Mouse (Mus musculus) stomach, embryonic 16.5 days (tissue): ENCODE data around the gene Olfr1232. TPM values are rescaled to one million over a fixed set of nuclear protein-coding genes. Genes with fewer than 3 reads are reported as not detected.

Source experiments
- ATAC-seq: fragments of 200-750 bp; cut with Nextera tagmentation; 2 replicates; pipeline ENCODE4 v1.8.0; 2017; ENCODE audit warnings: moderate number of reproducible peaks, moderate TSS enrichment; ENCODE audit not compliant: insufficient read depth, low FRiP score
- H3K27ac ChIP-seq: fragments of 300-500 bp; sonication (generic); 2 replicates; pipeline ENCODE4 v1.5.1; 2014; ENCODE audit warnings: low read length
- H3K27me3 ChIP-seq: fragments of 300-500 bp; sonication (generic); 2 replicates; pipeline ENCODE4 v1.6.1; 2014; ENCODE audit warnings: low read length, control low read depth, mixed read lengths; ENCODE audit not compliant: control insufficient read depth, insufficient read depth
- H3K36me3 ChIP-seq: fragments of 300-500 bp; sonication (generic); 2 replicates; pipeline ENCODE4 v1.6.1; 2014; ENCODE audit warnings: low read length; ENCODE audit not compliant: control insufficient read depth, insufficient read depth
- H3K4me1 ChIP-seq: fragments of 300-500 bp; sonication (generic); 2 replicates; pipeline ENCODE4 v1.6.1; 2014; ENCODE audit warnings: low read length, control low read depth, mixed read lengths; ENCODE audit not compliant: control insufficient read depth, insufficient read depth
- H3K4me2 ChIP-seq: fragments of 300-500 bp; sonication (generic); 2 replicates; pipeline ENCODE4 v1.6.1; 2014; ENCODE audit warnings: low read depth, low read length, mixed read lengths
- H3K4me3 ChIP-seq: fragments of 300-500 bp; sonication (generic); replicated peaks from 2 replicates; pipeline ENCODE4 v1.5.1; 2014; ENCODE audit warnings: mild to moderate bottlenecking, low read length
- H3K9ac ChIP-seq: fragments of 300-500 bp; sonication (generic); 2 replicates; pipeline ENCODE4 v1.6.1; 2014; ENCODE audit warnings: low read length
- H3K9me3 ChIP-seq: fragments of 300-500 bp; sonication (generic); replicated peaks from 2 replicates; pipeline ENCODE4 v1.6.1; 2016; ENCODE audit warnings: low read length, control low read depth; ENCODE audit not compliant: control insufficient read depth
- WGBS: fragments of 180-500 bp; shearing (Covaris S2); extraction: QIAGEN DNeasy Blood & Tissue Kit; methylation state at CpG from one replicate; pipeline ENCODE4 v1.1.7; 2014; 5-methylcytosine and 5-hydroxymethylcytosine counted together
- polyA plus RNA-seq: library from polyadenylated mRNA; unstranded; fragments of >200 nt; fragmentation: Nextera tagmentation; extraction: Ambion mirVana; gene quantifications from 2 replicates; pipeline ENCODE4 v1.2.1, GENCODE M21; 2015

The Olfr1232 gene
- not detected in 2 replicates for polyA plus RNA-seq

DNA sequence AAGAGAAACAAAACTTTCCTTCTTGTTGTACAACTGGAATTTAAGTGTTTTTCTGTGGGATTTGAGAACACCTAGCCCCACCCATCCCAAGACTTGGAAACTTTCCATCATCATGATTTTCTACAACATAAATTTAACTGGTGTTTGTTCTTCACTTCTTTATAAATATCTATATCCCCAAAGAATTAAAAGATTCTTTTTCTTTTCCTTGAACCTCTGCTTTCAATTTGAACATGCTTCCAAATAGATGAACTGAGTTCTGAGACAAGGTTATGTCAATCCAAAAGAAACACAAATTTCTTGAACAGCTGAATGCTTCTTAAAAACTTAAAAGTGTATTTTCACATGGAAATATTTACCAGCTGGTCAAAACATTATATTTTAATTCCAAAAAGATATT lies at the start of gene Olfr1232:
TSS of gene Olfr1232 (minus strand) at position 101 of the 400 bp plus-strand sequence.
- Histone ChIP-seq H3K9me3 (no peaks in the 10 kb centered on the region), H3K27me3 (no peaks in the 10 kb centered on the region), H3K4me1 (no peaks in the 10 kb centered on the region), H3K4me3 (no peak within 1 kb of the TSS), H3K9ac (no peak within 1 kb of the TSS), H3K27ac (no peak within 1 kb of the TSS), H3K4me2 (no peak within 1 kb of the TSS), H3K36me3 (no peaks in the 10 kb centered on the region)
- no peak for ATAC-seq

DNA sequence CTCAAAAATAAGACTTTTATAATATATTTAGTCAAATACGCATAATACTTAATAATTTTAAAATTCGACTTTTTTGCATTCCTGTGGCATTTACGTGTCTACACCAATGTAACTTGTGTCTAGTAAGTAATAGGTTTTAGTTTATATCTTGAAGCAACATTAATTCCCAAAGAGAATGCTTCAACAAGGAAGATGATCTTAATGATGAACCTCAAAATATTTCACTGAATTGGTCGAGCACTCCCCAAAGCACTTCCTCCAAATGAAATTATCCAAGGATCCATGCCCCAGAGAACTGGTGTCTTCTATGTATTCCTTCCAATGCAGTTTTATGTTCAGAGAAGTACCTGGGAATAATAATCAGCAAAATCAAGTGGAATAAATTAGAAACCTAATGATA lies 35.3 kb upstream of the Olfr1232 start, which contains the start of gene Olfr1234:
TSS of gene Olfr1234 (minus strand) at position 101 of the 400 bp plus-strand sequence.
- Histone ChIP-seq H3K27ac (no peak within 1 kb of the TSS), H3K4me2 (no peak within 1 kb of the TSS), H3K36me3 (no peaks in the 10 kb centered on the region), H3K4me3 (no peak within 1 kb of the TSS), H3K9me3 (no peaks in the 10 kb centered on the region), H3K27me3 (no peaks in the 10 kb centered on the region), H3K4me1 (no peaks in the 10 kb centered on the region), H3K9ac (no peak within 1 kb of the TSS)
- WGBS, result 79% methylated on average over 4 of the region's 4 CpGs
- ATAC-seq, result no peak

DNA sequence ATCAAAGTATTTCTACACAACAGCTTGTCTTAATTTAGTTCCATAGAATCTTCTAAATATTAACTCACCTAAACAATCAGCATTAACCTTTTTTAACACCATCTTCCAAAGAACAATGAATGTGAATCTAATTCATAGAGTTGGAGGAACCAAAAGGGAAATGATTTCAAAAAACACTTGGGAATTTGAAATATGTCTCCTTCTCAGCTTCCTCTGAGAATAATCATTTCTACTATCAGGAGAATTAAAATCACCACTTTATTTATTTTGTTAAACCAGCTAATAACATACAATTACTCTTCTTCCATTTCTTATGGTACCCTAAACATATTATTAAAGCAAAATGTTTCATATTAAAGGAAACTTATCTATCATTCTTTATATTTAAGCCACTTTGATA lies 12.8 kb upstream of the Olfr1232 start, which contains the start of gene Olfr1233:
TSS of gene Olfr1233 (minus strand) at position 101 of the 400 bp plus-strand sequence.
- H3K9me3 ChIP-seq, result no peaks in the 10 kb centered on the region
- no peak within 1 kb of the TSS for H3K4me3 ChIP-seq
- H3K27ac ChIP-seq, result no peak within 1 kb of the TSS
- no peaks in the 10 kb centered on the region for H3K27me3 ChIP-seq
- H3K9ac ChIP-seq, result no peak within 1 kb of the TSS
- H3K4me1 ChIP-seq, result no peaks in the 10 kb centered on the region
- no peaks in the 10 kb centered on the region for H3K36me3 ChIP-seq
- no peak within 1 kb of the TSS for H3K4me2 ChIP-seq
- no peak for ATAC-seq

DNA sequence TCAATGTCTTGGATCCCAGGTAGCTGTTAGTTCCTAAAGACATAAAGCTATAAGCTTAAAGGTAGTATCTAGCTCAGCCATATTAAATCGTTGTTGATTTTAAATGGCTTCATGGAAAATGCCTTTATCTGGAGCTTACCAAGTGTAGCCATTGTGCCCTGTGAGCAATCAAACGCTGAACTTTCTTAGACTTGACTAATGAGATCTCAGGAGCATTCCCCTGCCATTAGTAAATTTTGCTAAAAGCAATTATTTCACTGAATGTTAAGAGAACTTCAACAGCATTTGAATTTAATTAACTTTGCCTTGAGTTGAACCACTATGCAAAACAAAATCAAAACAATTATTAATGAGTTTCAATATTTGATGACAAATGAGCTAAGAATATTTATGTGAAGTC lies 22.5 kb downstream of the Olfr1232 start, which contains the start of gene Olfr1231:
TSS of gene Olfr1231 (minus strand) at position 101 of the 400 bp plus-strand sequence.
- Histone ChIP-seq H3K36me3 (no peaks in the 10 kb centered on the region), H3K4me3 (no peak within 1 kb of the TSS), H3K4me2 (no peak within 1 kb of the TSS), H3K27me3 (no peaks in the 10 kb centered on the region), H3K9ac (no peak within 1 kb of the TSS), H3K4me1 (no peaks in the 10 kb centered on the region), H3K27ac (no peak within 1 kb of the TSS), H3K9me3 (no peaks in the 10 kb centered on the region)
- WGBS, result 70% methylated on average over 2 of the region's 2 CpGs
- ATAC-seq, result no peak

DNA sequence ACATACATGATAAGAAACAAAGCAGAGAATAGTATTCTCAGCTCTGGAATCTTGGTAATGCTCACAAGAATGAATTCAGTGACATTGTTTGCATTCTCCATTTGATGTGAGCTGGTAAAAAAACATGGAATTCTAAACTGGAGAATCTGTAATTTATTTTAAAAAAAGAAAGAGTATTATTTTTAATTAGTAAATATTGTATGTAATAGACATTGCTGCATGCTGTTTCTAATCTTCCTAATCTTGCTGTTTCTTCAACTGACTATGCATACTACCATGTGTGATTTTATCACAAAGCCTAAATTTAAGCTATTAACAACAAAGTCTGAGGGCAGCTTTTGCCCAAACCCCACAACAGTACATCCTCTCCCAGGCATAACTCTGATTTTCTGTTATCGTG lies 32.3 kb downstream of the Olfr1232 start, which contains the start of gene Olfr1230:
TSS of gene Olfr1230 (minus strand) at position 101 of the 400 bp plus-strand sequence.
- Histone ChIP-seq H3K36me3 (no peaks in the 10 kb centered on the region), H3K9ac (no peak within 1 kb of the TSS), H3K4me3 (no peak within 1 kb of the TSS), H3K4me1 (no peaks in the 10 kb centered on the region), H3K9me3 (no peaks in the 10 kb centered on the region), H3K27me3 (no peaks in the 10 kb centered on the region), H3K4me2 (no peak within 1 kb of the TSS), H3K27ac (no peak within 1 kb of the TSS)
- 80% methylated on average over 1 of the region's 1 CpGs for WGBS
- no peak for ATAC-seq

DNA sequence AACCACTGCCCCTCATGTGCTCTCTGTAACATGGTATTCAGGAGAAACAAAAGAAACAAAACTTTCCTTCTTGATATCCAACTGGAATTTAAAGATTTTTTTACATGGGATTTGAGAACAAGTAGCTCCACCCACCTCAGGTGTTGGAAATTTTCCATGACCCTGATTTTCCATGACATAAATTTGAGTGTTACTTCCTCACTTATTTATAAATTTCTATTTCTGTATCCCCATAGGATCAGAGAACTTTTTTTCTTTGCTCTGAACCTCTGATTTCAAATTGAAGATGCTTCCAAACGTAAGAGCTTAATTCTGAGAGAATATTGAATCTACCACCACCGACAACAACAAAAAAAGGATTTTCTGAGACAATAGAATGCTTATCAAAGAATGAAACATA lies 41.6 kb downstream of the Olfr1232 start, which contains the start of gene Olfr1229:
TSS of gene Olfr1229 (minus strand) at position 101 of the 400 bp plus-strand sequence.
- WGBS, result 73% methylated on average over 2 of the region's 2 CpGs
- Histone ChIP-seq H3K27ac (no peak within 1 kb of the TSS), H3K4me3 (no peak within 1 kb of the TSS), H3K9ac (no peak within 1 kb of the TSS), H3K4me2 (no peak within 1 kb of the TSS), H3K9me3 (no peaks in the 10 kb centered on the region), H3K4me1 (no peaks in the 10 kb centered on the region), H3K27me3 (no peaks in the 10 kb centered on the region), H3K36me3 (no peaks in the 10 kb centered on the region)
- no peak for ATAC-seq

Other genes with a start within 250 kb of the Olfr1232 start
- gene Olfr1219, start 246.2 kb downstream of the Olfr1232 start, polyA plus RNA-seq, result not detected in 2 replicates
- gene Olfr1220, start 222.8 kb downstream of the Olfr1232 start, polyA plus RNA-seq, result not detected in 2 replicates
- gene Olfr1221, start 212.4 kb downstream of the Olfr1232 start, polyA plus RNA-seq, result not detected in 2 replicates
- not detected in 2 replicates for gene Olfr1222, start 196.6 kb downstream of the Olfr1232 start, polyA plus RNA-seq
- gene Olfr1223, start 178.1 kb downstream of the Olfr1232 start, polyA plus RNA-seq, result not detected in 2 replicates
- not detected in 2 replicates for gene Olfr1224-ps1, start 165.6 kb downstream of the Olfr1232 start, polyA plus RNA-seq
- not detected in 2 replicates for gene Olfr1225, start 155.0 kb downstream of the Olfr1232 start, polyA plus RNA-seq
- gene Olfr1226, start 129.6 kb downstream of the Olfr1232 start, polyA plus RNA-seq, result not detected in 2 replicates
- gene Olfr1228, start 75.6 kb downstream of the Olfr1232 start, polyA plus RNA-seq, result not detected in 2 replicates
- gene Olfr1229, start 41.7 kb downstream of the Olfr1232 start, polyA plus RNA-seq, result not detected in 2 replicates
- gene Olfr1230, start 32.4 kb downstream of the Olfr1232 start, polyA plus RNA-seq, result not detected in 2 replicates
- not detected in 2 replicates for gene Olfr1231, start 22.6 kb downstream of the Olfr1232 start, polyA plus RNA-seq
- gene Olfr1233, start 12.7 kb upstream of the Olfr1232 start, polyA plus RNA-seq, result not detected in 2 replicates
- not detected in 2 replicates for gene Olfr1234, start 35.2 kb upstream of the Olfr1232 start, polyA plus RNA-seq
- not detected in 2 replicates for gene Olfr1238, start 80.0 kb upstream of the Olfr1232 start, polyA plus RNA-seq
- gene Olfr1239, start 90.7 kb upstream of the Olfr1232 start, polyA plus RNA-seq, result not detected in 2 replicates
- not detected in 2 replicates for gene Olfr1240, start 113.3 kb upstream of the Olfr1232 start, polyA plus RNA-seq
- gene Olfr1241, start 157.5 kb upstream of the Olfr1232 start, polyA plus RNA-seq, result not detected in 2 replicates
- gene Olfr1242, start 168.7 kb upstream of the Olfr1232 start, polyA plus RNA-seq, result not detected in 2 replicates
- not detected in 2 replicates for gene Olfr1243, start 201.8 kb upstream of the Olfr1232 start, polyA plus RNA-seq
- not detected in 2 replicates for gene Olfr1245, start 248.8 kb upstream of the Olfr1232 start, polyA plus RNA-seq